Mouse (Mus musculus): Measurements from ENCODE around the gene Wdr5. TPM values are rescaled to one million over a fixed set of nuclear protein-coding genes. Genes with fewer than 3 reads are reported as not detected.
"Not testable (repeated sequence)": the region's sequence is repeated elsewhere in the genome, so short reads cannot be mapped to it uniquely, and the experiment has no call there.

The Wdr5 gene
- polyA plus RNA-seq, 1 experiment: 10.2 TPM

DNA sequence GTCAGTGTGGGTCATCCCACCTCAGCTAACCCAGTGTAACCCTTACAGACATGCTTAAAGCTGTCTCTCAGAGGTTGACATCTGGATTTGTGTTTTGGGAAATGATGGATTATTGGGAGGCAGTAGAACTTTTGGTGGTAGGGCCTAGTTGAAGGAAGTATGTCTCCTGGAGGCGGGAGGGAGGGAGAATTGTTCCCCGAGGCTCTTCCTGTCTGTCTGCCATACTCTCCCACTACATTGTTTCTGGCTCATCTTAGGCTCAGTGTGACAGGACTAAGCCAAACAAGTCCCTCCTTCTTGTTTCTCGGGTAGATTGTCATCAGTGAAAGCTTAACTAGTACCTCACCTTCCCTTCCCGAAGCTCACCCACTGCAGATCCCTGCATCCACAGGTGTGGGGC, 28.2 kb upstream of the Wdr5 start:
- no peak overlapping the region for H3K27ac ChIP-seq (replicated peaks; ENCODE audit: low read depth, low read length)
- no peak overlapping the region for H3K4me3 ChIP-seq (ENCODE audit: insufficient read depth, low read depth, low read length)
- no peaks in the 10 kb centered on the region for H3K4me1 ChIP-seq (ENCODE audit: control insufficient read depth, insufficient read depth, insufficient read length, low read length)

DNA sequence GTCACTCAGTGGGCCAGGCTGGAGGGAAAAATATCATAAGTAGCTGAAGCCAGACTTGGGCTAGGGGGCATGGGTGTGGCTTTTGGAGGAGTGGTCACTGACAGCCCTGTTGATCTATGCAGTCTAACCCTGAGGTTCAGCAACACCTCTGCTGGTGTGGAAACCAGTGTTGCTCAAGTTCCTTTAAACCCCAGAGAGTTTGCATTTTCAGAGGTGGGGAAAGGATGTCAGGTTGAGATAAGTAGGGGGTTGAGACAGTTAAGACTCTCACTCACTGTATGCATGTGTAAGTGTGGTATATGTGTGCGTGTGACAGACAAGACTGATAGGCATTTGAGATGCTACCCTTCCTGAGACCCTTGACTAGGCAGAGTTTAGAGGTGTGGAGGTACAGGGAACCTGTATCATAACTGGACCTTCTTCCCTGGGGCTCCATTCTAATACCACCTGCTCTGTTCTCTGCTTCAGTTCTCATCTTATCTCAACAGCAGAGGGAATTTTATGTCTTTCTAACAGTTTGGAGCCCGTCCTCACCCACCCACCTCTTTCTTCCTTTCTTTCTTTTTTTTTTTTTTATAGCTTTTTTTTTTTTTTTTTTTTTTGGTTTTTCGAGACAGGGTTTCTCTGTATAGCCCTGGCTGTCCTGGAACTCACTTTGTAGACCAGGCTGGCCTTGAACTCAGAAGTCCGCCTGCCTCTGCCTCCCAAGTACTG, 27.5 kb upstream of the Wdr5 start:
- no peak overlapping the region for H3K4me3 ChIP-seq (ENCODE audit: insufficient read depth, low read depth, low read length)
- no peak overlapping the region for H3K27ac ChIP-seq (replicated peaks; ENCODE audit: low read depth, low read length)
- no peaks in the 10 kb centered on the region for H3K4me1 ChIP-seq (ENCODE audit: control insufficient read depth, insufficient read depth, insufficient read length, low read length)

DNA sequence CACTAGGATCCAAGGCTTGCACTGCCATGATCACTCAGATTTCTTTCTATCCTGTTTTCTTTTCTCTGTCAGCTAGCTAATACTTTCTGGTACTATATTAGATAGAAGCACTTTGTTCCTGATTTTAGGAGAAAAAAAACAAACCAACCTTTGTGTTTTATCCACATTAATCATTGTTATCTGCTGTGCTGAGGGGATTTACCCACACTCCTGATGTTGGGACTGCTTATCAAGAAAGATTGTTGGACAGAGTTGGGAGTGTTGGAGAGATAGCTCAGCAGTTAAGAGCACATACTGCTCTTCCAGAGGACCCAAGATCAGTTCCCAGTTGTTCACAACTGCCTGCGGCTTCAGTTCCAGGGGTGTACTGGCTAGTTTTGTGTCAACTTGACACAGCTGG, 26.6 kb upstream of the Wdr5 start:
- Histone ChIP-seq H3K27ac (replicated peaks; ENCODE audit: low read depth, low read length) (no peak overlapping the region), H3K4me1 (ENCODE audit: control insufficient read depth, insufficient read depth, insufficient read length, low read length) (no peaks in the 10 kb centered on the region), H3K4me3 (ENCODE audit: insufficient read depth, low read depth, low read length) (no peak overlapping the region)

DNA sequence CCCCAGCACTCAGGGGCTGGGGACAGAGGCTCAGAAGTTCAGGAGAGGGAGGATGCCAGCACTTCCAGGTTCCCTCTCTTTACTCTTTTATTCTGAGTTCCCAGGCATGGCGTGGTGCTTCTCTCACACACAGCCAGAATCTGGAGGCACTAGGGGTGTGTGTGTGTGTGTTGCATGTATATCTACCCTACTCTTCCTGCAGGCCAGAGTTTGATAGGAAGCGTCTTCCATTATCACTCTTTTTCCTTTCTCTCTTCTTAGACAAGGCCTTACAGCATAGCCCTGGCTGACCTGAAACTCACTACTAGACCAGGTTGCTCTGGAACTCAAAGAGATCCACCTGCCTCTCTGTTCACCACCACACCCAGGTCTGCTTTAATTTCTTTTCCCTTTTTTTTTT, 24.0 kb upstream of the Wdr5 start:
- no peak overlapping the region for H3K4me3 ChIP-seq (ENCODE audit: insufficient read depth, low read depth, low read length)
- H3K4me1 ChIP-seq (ENCODE audit: control insufficient read depth, insufficient read depth, insufficient read length, low read length): no peaks in the 10 kb centered on the region
- no peak overlapping the region for H3K27ac ChIP-seq (replicated peaks; ENCODE audit: low read depth, low read length)

DNA sequence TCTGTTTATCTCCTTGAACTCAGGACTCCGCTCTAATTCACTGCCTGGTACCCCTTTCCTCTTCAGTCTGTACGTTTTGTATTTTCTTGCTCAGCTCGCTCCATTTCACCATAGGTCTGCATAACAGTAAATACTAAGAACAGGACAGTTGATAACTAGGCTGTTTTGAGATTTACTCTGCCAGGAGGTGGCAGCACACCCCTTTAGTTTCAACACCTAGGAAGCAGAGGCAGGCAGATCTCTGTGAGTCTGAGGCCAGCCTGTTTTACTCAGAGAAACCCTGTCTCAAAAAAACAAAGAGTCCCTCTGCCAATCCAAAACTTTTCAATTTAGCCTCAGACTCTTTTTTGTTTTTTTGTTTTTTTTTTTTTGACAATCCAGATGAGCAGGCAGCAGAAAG, 21.0 kb upstream of the Wdr5 start:
- Histone ChIP-seq H3K4me1 (ENCODE audit: control insufficient read depth, insufficient read depth, insufficient read length, low read length) (no peaks in the 10 kb centered on the region), H3K4me3 (ENCODE audit: insufficient read depth, low read depth, low read length) (no peak overlapping the region), H3K27ac (replicated peaks; ENCODE audit: low read depth, low read length) (no peak overlapping the region)

DNA sequence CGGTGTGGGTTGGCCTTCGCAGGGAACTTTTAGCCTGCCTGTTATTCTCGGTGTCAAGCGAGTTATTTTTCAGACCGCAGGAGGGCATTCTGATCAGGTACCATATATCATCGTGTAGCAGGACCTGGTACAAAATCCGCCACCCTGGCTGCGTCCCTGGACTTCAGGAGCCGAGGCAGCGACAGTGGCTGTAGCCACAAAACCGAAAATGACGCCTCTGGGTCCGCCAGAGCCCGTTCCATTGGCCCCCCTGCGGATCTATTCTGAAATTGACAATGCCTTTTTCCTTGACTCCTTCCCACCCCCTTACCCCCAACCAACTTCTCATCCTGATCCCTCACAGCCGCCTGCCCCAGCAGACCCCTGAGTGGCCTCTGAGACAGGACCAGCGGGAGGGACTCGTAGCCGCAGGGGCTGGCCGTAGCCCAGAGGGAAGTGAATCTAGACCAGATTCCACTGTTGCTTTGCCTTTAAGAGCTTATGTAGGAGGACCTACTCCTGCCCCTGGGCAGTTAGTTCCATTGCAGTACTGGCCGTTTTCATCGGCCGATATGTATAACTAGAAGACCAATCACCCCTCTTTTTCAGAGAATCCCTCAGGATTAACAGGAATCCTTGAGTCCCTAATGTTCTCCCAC, 18.4 kb upstream of the Wdr5 start:
- H3K4me1 ChIP-seq (ENCODE audit: control insufficient read depth, insufficient read depth, insufficient read length, low read length): no peaks in the 10 kb centered on the region
- peak overlapping the region; percentile 56 for H3K4me3 ChIP-seq (ENCODE audit: insufficient read depth, low read depth, low read length)
- peak overlapping the region; percentile 74 for H3K27ac ChIP-seq (replicated peaks; ENCODE audit: low read depth, low read length)

DNA sequence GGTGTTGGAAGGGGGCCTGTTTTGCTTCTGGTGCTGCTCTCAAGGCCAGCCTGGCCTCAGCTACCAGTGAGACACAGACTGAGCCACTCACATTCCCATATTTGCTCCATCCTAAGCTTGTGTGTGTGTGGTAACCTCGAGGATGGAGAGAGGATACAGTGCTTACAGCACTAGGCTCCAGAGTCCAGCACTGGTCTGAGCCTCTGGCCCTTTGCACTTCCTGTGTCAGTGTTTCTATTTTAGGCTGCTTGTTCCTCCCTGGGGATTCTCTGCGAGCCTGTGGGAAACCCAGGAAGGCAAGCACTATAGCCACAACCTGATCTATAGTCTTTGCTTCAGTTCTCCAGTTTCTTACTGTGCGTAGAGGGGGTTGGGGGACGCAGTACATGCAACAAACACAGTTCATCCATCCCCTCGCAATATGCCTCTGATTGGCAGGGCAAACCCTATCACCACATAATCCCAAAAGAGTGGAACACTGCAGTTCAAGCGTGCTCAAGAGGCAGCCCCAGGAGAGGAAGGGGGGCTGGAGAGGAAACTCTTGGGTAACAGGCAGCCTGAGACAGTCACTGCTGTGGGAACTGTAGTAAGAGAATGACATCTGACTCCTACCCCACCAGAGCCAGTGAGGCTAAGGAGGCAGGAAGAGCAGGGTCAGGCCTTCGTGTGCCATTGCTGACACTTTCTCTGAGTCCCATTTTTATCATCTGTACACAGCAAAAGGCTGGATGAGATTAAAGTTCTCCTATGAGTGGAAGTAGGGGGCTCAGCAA, 10.7 kb upstream of the Wdr5 start:
- no peak overlapping the region for H3K4me3 ChIP-seq (ENCODE audit: insufficient read depth, low read depth, low read length)
- peaks cover 11% of the 10 kb centered on the region for H3K4me1 ChIP-seq (ENCODE audit: control insufficient read depth, insufficient read depth, insufficient read length, low read length)
- peak overlapping the region; percentile 61 for H3K27ac ChIP-seq (replicated peaks; ENCODE audit: low read depth, low read length)

DNA sequence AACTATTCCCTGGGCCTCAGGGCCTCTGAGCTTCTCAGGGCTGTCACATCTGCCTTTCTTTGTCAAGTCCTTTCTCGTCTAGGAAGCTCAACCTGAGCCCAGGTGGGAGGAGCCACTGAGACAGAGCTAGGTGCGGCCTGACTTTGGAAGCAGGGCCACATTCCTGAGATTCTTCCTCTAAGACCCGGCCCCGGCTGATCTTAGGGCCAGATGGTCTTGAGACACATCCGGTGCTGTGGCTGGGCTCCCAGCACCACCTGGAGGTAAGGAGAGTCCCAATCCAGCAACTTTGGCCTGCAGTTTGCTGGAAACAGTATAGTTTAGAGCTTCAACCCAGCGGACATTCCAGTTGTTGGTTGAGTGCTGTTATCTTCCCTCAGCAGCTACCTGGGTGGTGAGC, 9.4 kb upstream of the Wdr5 start:
- Histone ChIP-seq H3K4me1 (ENCODE audit: control insufficient read depth, insufficient read depth, insufficient read length, low read length) (peaks cover 11% of the 10 kb centered on the region), H3K27ac (replicated peaks; ENCODE audit: low read depth, low read length) (peak overlapping the region; percentile 49; the same call in 1 of the 2 replicates), H3K4me3 (ENCODE audit: insufficient read depth, low read depth, low read length) (no peak overlapping the region)

DNA sequence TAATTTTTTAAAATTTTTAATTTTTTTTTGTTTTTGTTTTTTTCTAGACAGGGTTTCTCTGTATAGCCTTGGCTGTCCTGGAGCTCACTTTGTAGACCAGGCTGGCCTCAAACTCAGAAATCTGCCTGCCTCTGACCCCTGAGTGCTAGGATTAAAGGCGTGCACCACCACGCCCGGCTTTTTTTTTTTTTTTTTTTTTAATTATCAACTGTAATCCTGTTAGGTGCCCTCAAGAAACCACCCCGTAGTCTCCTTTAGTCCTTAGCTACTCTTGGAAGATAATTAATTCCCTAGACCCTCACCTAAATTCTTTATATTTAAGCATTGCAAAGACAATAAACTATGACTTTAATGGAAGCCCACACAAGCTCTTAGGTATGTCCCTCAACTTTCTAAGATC, 8.3 kb upstream of the Wdr5 start:
- not testable (repeated sequence) for H3K27ac ChIP-seq (replicated peaks; ENCODE audit: low read depth, low read length); H3K4me3 ChIP-seq (ENCODE audit: insufficient read depth, low read depth, low read length)
- H3K4me1 ChIP-seq (ENCODE audit: control insufficient read depth, insufficient read depth, insufficient read length, low read length): peaks cover 11% of the 10 kb centered on the region

DNA sequence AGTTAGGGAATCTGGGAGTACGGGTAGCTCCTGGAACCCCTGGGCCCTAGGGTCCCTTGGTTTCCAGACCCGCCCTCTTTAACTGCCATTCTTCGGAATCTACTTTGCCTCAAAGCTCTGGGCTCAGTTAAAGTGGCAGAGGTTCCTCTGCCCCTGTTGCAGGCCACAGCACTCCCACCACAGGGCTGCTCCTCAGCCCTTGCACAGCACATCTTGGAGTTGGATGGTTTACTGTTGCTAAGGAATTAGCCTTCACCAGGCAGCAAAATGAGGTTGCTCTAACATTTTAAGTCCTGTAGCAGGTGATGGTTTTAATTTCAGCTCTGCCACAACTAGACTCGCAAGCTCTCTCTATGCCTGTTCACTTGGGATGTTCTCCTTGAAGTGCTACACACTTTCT, 7.4 kb upstream of the Wdr5 start, which contains the start of gene Brd3:
Gene Brd3 (minus strand): TSS at position 101 of the 400 bp plus-strand sequence.
- Histone ChIP-seq H3K4me1 (ENCODE audit: control insufficient read depth, insufficient read depth, insufficient read length, low read length) (peaks cover 11% of the 10 kb centered on the region), H3K27ac (replicated peaks; ENCODE audit: low read depth, low read length) (no peak within 1 kb of the TSS), H3K4me3 (ENCODE audit: insufficient read depth, low read depth, low read length) (no peak within 1 kb of the TSS)

DNA sequence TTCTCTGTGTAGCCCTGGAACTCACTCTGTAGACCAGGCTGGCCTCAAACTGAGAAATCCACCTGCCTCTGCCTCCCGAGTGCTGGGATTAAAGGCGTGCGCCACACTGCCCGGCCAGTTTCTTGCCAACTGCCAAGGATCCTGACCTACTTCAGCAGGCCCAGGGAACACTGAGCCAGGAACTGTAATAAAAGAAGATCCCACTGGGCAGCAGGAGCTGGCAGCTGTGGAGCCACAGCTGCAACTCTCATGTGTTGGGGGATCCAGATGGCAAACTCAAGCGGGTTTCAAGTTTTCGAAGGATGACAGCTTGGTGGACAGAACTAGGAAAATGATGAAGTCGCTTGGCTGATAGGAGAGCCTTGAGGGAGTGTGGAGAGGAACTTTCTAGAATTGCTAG, 4.3 kb upstream of the Wdr5 start:
- no peaks in the 10 kb centered on the region for H3K4me1 ChIP-seq (ENCODE audit: control insufficient read depth, insufficient read depth, insufficient read length, low read length)
- H3K4me3 ChIP-seq (ENCODE audit: insufficient read depth, low read depth, low read length): no peak overlapping the region
- H3K27ac ChIP-seq (replicated peaks; ENCODE audit: low read depth, low read length): no peak overlapping the region

DNA sequence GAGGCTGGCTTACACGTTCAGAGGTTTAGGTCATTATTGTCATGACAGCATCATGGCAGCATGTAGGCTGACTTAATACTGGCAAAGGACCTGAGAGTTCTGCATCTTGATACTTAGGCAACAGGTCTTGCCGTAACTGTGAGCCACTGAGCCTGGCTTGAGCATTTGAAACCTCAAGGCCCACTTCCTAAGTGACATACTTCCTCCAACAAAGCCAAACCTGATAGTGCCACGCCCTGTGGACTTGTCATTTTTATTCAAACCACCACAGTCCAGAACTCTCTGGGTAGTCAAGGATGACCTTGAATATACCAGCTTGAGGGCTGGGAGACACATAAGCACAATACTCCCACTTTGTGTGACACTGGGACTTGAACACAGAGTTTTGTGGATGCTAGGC, 2.0 kb upstream of the Wdr5 start:
- peaks cover 7% of the 10 kb centered on the region; the same call in 1 of the 2 replicates for H3K4me1 ChIP-seq (ENCODE audit: control insufficient read depth, insufficient read depth, insufficient read length, low read length)
- H3K27ac ChIP-seq (replicated peaks; ENCODE audit: low read depth, low read length): no peak overlapping the region
- H3K4me3 ChIP-seq (ENCODE audit: insufficient read depth, low read depth, low read length): no peak overlapping the region

DNA sequence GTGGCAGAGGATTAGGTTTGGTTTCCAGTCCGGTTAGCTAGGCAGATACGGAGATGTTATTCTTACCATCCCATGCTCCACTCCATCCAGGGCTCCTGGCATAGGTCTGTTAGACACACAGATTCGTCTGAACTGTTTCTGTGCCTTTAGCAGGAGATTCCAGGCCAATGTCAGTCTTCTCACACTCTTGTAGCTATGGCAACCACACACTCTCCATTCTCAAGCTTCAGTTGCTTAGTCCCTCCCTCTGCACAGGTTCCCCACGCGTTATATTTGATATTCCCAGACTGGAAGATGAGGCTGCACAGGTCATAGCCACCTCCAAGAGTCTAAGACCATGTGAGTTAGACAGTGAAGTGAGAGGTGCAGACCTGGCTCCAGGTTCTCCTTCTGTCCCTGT, 1.1 kb upstream of the Wdr5 start:
- H3K4me3 ChIP-seq (ENCODE audit: insufficient read depth, low read depth, low read length): peak overlapping the region; percentile 78; the same call in 1 of the 2 replicates
- peaks cover 7% of the 10 kb centered on the region; the same call in 1 of the 2 replicates for H3K4me1 ChIP-seq (ENCODE audit: control insufficient read depth, insufficient read depth, insufficient read length, low read length)
- 0 out of 2 replicates have a peak overlapping the region, but pooled peaks have one; percentile 92 for H3K27ac ChIP-seq (replicated peaks; ENCODE audit: low read depth, low read length)

DNA sequence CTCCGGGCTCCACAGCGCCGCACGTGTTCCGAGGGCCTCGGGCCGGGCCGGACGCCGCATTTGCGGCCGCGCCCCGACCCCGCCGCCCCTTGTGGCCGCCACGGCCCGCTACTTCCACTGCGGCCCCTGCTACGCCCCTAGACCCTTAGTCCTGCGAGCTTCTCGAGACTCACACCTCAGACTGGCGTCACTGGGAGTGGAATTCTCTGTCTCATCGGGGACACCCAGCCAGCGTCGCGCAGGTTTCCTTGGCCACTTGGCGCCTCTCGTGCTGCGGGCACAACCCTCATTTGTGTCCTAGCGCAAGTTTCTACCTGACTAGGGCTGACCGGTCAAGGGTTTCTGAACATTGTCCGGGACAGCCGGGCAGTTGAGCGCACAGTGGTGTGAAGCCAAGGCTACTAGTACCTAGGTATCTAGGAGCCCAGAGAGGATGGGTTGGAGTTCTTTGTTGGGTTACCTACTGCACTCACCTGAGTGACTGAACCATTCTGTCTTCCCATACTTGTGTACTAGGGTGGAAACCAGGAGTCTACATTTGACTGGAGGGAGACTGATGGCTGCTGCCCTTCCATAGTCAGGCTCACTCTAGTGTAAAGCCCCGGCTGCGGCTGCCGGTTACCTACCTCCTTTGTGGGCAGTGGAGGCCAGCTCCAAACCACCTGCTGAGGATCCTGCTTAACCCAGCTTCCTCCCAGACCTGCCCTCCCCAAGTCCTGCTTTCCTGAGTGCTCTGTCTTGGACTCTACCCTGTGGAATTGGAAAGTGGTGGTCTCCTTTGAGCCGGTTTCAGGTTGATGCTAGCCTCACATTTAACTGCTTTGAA, 597 bp downstream of the Wdr5 start:
- Histone ChIP-seq H3K27ac (replicated peaks; ENCODE audit: low read depth, low read length) (0 out of 2 replicates have a peak overlapping the region, but pooled peaks have one; percentile 4), H3K4me3 (ENCODE audit: insufficient read depth, low read depth, low read length) (peak overlapping the region; percentile 78), H3K4me1 (ENCODE audit: control insufficient read depth, insufficient read depth, insufficient read length, low read length) (peaks cover 7% of the 10 kb centered on the region; the same call in 1 of the 2 replicates)

Data from brown adipose tissue, adult 24 weeks (tissue).